Mouse (Mus musculus): ENCODE data around the gene Ppfia3.

The Ppfia3 gene

DNA sequence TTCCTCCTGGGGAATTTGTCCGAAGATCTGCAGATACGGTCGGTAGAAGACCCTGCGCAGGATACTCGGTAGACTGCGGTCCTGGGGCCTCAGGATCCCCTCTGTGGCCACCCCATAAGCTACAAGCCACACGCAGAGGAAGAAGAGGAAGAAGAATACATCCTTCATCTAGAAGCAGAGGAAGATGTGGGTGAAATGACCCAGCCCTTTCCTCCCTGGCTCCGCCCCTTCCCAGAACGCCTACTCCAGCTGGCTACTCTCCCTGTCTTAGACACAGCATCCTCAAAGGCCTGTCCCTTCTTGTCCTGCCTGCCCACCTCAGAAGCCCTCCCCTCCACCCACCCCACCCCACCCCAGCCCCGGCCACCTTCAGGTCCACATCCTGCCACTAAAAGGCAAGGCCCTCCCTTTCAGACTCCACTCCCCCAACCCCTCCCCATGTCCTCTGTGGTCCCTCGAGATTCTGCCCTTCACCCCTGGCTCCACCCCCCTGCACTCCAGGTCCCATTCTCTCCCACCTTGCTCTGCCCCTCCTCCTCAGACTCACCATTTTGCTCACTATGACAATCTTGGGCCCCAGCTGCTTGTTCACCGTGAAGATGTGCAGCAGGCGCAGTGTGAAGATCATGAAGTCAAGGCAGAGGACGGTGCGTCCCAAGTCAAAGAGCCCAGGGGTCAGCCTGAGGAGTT lies 58.1 kb downstream of the Ppfia3 start:
- no peak for DNase-seq

DNA sequence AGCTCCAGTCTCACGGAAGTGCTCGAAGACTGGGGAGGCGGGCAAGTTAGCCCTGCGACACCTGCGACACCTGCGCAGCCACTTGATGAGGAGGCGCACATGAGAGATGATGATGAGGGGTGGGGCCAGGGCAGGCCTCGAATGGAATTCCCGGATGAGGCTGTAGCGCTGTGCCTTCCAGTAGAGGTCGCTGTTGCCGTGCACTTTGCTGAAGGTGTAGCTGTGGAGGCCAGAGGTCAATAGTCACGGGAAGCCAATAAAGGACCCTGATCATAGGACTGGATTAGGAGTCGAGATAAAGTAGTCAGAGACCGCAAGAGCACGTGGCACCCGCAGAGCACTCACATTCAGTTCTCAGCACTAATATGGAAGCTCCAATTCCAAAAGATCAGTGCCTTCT lies 61.5 kb downstream of the Ppfia3 start:
- DNase-seq, result peak; percentile 86

DNA sequence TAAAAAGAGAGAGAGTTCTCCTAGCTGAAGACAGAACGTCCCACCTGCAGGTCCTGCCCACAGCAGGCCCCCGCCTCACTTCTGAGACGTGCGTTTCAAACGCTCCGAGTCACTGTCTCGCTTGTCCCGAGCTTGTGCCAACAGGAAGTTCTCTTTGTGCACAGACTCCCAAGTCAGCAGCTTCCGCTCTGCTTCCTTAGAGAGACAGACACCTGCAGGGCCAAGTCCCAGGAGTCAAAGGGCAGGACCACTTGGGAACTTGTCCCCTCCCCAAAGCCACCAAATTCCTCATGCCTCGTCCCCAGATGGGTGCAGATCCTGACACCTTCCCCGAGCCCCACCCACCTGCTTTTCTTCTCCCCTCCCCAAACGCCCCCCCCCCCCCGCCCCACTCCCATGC lies 62.0 kb downstream of the Ppfia3 start:
- DNase-seq, result peak; percentile 9

DNA sequence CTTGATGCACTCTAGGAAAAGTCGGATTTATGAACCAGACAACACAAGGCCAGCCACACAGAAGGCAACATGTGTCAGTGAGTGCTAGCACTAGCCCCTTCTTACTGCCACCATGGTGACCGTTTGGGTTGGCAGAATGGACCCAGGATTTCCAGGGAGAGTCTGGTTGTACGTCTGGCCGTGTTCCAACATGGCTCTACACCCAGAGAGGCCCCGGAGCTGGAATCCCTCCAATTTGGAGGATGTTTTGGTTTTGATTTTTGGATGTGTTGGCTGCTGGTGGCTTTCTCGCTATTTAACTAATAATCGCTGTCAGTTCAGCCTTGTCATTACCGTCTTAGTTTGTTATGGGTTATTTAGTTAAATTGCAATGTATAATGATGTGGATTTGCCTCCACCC lies 64.2 kb downstream of the Ppfia3 start:
- DNase-seq, result no peak

DNA sequence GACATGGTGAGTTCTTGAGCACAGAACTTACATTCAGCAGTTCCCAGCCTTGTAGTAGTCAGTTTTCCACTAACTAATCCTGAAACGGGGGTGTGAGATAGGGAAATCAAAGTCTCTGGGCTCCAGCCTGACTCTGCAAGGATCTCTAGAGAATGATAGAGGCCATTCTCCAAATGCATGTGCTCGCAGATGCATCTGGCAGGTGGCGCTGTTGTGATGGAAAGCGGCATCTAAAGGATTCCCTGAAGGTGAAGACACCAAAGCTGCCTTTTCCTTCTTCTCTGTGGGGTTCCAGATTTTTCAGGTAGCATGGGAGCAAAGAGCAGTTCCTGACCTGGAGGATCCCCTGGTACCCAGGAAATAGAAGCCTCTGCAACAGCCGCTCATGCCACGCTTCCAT lies 66.5 kb downstream of the Ppfia3 start:
- peak; percentile 72 for DNase-seq

DNA sequence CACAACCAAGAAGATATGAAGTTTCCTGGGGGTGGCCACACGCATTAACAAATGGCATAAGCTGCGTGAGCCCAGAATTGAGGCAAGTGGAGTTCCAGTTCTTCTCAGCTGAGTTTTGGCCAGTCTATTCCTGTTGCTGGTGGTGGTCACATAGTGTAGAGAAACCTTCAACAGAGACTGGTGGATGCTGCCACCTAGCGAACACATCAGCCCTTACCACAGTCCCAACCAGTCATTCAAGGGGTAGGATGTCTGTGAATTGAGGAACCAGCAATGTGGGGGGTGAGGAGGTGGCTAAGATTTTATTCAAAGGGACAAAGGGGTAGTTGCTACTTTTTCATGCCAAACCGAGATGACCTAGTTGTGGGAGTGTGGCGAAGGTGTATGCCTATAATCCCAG lies 67.1 kb downstream of the Ppfia3 start:
- peak; percentile 80 for DNase-seq

DNA sequence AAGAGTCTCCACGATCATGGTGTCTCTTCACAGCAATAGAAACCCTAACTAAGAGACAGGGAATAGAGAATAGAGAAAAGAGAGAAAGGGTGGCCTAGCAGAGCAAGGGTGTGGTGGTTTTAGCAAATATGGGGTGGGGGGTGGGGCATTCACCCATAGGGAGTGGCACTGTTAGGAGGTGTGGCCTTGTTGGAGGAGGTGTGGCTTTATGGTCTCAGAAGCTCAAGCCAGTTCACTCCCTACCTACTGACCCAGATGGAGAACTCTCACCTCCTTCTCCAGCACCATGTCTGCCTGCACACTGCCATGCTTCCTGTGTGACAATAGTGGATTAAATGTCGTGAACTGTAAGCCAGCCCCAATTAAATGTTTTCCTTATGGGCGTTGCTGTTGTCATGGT lies 69.3 kb downstream of the Ppfia3 start:
- DNase-seq, result no peak

DNA sequence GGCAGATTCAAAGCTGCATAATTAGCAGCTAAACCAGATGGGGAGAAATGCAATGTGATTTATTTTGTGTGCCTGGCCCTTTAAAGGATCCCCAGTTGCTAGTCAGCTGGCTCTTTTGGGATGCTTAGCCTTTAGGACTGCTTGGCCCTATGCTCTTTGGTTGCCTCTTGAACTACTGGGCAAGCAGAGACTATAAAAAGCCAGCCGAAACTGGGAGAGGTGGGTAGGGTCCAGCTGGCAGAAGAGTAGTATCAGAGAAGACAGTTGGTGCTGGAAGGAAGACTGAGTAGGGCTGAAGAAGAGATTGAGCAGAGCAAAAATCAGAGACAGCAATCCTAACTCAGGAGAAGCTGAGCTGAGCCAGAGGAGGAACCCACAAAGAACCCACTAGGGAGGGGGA lies 70.2 kb downstream of the Ppfia3 start:
- no peak for DNase-seq
